Mouse (Mus musculus): ENCODE measurements around the gene Hist2h3c2.

GRCm38 (mm10) chr3:96234914-96235313, 4.0 kb downstream of the Hist2h3c2 start:
- TF ChIP-seq CTCF (IDR thresholded peaks at IDR 0.05; ENCODE audit: low read depth) (no peak), EP300 (IDR thresholded peaks at IDR 0.05; ENCODE audit: low read depth) (no peak)
